Mouse (Mus musculus) granulocyte monocyte progenitor cell, adult 5-6 weeks (primary cell): ENCODE measurements around the gene Atp2b1. TPM values are rescaled to one million over a fixed set of nuclear protein-coding genes. Genes with fewer than 3 reads are reported as not detected.

ENCODE experiments used
- ATAC-seq: replicated peaks from 2 replicates; pipeline ENCODE4 v1.8.0; 2016; ENCODE audit warnings: mild to moderate bottlenecking, moderate TSS enrichment, inconsistent platforms; ENCODE audit not compliant: poor library complexity, severe bottlenecking
- total RNA-seq, 2 experiments: library from RNA; stranded (forward) in 1 of 2; stranded (reverse) in 1 of 2; fragments of 200-712, 200-1000 nt in 1 of 2; fragments of >200 nt in 1 of 2; fragmentation: Nextera tagmentation in 1 of 2; gene quantifications; 2 replicates each; pipeline ENCODE4 v1.2.3; 2014 to 2017

Atp2b1 gene
- total RNA-seq, 2 experiments from 2014 or later: 40.7 to 61.8 TPM

DNA sequence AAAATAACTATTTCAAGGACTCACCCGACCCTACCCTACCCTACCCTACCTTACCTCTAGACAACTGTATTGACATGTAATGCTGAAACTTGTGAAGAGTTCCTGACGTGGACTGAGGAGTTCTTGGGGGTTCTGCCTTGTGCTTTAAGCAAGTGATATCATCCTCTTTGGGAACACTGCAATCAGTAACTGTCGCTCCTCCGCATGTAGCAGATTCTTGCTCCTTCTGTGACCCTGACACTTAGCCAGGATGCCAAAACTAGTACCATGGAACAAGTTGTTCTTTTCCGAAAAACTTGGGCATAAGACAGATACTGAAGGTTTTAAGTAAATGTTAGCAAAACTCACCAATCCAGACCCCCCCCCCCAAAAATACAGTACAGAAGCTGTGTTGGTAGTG is 97.9 kb downstream of the Atp2b1 start:
- ATAC-seq: no peak

DNA sequence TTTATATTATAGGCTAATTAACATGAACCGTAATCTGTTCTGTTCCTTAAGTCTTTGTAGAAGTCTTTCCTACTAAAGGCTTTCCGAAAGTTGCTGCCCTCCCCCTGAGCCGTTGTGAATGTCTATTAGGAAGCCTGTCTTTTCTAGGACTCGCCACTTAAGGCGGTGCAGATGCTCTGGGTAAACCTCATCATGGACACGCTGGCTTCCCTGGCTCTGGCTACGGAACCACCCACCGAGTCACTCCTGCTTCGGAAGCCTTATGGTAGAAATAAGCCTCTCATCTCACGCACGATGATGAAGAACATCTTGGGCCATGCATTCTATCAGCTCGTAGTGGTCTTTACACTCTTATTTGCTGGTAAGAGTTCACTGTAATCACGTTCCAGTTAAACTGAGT is 100.5 kb downstream of the Atp2b1 start:
- no peak for ATAC-seq

DNA sequence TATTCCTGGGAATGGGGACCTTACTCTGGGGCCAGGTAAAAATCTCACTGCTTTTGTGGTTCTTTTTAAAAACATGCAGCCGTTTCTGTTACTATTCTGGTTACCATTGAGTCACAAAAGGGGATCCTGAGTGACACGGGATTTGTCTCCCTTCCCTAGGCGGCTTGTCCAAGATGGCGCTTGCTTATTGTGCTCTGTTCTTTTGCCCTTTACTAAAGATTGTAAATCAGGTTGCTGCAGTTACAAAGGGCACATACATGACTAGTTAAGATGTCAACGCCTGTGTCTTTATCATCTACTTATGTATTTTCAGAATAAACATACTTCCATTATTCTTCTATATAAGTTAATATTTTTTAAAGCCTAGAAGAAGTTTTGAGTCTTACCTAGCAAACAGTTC is 102.8 kb downstream of the Atp2b1 start:
- ATAC-seq: no peak

DNA sequence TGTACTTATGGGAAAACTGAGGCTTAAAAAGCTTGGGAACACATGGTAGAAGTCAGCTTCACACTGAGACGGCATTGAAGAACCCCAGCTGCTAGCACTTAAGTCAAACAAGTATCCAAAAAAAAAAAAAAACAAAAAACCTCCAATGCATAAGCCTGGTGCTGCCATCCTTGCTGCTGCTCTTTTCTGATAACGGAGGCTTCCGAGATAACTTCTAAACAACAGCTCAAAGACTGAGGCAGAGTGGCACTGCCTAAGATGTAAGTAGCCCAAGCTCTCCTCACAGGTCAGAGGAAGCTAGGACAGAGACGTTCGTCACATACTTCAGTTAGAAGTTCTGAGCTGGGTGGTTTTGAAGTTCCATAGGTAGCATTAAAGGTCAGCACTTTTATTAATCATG is 113.3 kb downstream of the Atp2b1 start:
- ATAC-seq: no peak

DNA sequence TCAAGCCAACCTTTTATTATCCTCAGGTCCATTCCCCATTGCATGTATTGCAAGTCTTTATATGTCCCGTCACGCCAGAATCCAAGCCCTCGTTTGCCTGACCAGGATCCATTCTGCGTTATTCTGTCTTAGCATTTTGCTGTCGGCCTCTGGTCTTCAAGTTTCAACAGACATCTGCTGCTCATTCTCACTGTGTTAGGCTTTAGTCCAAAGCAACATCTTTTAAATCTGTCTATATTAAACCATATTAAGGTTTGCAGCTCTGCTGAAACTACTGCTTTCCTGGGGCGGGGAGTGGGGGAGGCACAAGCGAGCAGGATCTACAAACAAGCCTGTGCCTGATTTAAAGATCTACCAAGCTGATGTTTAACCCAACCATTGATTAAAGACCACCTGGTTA is 115.6 kb downstream of the Atp2b1 start:
- ATAC-seq: no peak

DNA sequence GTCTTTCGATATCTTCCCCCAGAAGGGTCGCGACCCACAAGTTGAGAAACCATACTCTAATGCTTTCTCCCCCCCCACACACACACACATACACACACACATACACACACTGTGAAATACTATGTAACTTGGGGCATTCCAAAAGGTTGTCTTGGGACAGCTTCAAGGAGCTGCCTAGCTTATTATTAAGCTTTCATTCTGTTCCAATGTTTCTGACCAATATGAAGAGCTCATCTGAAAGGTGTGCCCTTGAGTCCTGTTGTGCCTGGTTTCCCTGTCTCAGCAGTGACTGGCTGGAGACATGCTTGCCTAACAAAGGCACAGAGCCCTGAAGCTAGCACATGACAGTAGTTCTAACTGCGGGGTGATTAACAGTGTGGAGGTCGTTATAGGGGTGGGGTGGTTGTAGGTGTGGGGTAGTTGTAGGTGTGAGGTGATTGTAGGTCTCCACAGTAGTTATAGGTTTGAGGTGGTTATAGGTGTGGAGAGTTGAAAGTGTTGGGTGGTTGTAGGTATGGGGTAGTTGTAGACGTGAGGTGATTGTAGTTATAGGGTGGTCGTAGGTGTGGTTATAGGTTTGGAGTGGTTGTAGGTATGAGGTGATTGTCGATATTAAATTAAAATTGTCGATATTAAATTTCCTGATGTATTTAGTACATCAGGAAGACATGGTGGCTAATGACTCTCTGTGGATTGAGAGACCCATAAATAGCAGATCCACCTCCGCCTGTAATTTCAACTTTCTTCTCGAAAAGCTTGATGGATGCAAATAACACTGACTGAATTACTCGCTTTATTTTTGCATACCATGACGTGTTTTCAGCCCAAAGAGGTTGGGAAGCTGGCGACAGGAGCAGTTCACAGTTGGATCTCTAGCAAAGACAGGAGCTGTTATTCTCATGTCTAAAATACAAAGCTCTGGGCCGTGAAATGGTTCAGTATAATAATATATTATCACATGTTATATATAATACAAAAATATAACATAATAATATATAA is 119.9 kb downstream of the Atp2b1 start:
- no peak for ATAC-seq

DNA sequence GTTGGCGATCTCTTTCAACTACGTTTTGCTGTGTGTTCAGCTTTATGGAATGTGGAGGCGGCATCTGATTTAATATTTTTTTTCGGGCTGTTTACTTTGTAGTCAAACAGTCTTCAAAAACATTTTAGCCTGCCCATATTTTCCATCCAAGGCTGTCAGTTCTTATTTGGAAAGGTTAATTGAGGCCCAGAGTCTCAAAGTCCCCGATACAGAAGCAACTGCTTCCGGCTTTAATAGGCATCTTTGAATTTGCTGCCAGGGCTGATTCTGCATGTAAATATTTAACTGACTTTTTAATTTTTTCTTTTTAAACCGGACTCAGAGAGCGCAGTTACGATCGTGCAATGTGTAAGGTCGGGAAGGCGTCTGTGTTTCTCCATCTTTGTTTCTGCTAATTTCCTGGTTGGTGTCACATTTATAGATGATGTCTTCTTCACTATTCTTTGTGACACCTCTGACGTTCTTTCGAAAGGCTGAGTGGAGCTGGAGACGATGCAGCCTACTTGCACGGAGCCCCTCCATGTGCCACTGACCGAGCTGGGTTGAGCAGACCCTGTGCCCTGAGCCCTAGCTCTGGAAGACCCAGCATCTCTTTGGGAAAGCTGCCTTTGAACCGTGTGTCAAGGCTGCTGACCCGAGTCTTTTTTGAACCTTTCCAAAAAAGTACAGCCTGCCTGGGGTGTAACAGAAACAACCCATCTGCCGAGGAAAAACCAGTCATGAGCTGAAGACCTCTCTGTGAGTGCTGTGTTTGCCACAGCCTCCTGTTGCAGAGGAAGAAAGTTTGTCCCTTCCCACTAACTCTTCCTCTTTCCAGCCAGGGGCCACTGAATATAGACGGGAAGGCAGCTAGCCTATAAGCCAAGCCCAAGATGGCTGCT is 123.2 kb downstream of the Atp2b1 start:
- no peak for ATAC-seq

DNA sequence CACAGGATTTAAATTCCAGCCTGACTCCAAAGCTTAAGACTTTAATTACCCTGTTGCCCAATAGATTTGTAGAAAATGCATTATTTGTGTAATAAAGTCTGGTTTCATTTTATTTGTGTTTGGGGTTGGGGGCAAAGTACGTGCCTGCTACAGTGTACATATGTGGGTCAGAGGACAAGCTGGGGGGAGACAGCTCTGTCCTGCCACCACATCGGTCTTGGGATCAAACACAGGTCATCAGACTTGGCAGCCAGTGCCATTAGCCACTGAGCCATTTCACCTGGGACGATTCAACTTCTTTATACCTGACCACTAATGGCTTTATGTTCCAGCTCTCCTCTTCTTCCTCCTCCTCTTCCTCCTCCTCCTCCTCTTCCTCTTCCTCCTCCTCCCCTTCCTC is 124.7 kb downstream of the Atp2b1 start:
- ATAC-seq: no peak

DNA sequence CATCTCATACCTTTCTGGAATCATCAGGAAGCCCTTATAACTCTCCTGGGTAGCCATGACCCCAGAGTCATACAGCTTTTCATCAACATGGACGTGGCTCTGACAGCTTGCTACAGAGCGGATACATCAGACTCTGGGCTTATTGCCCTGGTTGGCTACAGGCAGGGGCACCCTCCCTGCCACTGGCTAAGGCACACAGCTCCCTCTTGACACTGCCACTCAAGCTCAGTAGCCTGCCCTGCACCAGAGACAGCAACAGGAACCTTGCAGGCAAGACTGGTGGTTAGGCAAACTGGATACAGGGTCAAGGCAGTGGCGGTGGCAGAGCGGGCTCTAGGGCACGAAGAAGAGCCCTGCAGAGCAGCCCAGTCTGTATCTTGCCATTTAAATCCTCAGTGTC is 126.0 kb downstream of the Atp2b1 start:
- no peak for ATAC-seq

DNA sequence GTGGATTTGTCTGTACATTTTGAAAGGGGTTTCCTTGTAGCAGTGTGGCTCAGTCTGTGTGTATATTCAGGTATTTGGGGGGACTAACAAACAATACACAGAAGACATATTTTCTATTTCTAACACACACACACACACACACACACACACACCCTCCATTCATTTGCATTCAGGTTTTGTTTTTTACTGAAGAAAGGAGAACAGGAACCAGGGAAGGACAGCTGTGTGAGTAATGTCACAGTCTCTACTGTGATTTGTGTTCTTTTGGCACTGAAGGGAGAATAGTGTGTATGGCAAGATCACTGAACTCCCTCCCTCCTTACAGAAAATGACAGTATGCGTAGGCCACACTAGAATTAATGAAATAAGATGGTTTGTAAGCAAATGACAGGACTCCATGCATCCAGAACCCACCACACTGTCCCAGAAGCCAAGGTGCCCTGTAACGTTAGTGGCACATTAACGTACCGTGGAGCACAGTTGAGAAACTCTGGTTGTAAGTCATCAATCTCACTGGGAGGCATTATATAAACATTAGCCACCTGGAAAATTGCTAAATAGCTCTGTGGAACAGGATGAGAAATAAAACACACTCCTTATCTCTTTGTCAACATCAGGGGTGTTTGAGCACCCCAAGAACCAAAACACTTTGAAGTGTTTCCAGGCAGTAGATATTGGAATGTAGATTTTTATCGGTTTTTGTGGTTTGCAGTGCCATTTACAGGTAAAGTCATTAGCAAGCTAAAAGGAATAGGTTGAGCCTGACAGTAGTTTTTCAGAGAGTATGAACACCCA is 132.7 kb downstream of the Atp2b1 start:
- no peak for ATAC-seq

DNA sequence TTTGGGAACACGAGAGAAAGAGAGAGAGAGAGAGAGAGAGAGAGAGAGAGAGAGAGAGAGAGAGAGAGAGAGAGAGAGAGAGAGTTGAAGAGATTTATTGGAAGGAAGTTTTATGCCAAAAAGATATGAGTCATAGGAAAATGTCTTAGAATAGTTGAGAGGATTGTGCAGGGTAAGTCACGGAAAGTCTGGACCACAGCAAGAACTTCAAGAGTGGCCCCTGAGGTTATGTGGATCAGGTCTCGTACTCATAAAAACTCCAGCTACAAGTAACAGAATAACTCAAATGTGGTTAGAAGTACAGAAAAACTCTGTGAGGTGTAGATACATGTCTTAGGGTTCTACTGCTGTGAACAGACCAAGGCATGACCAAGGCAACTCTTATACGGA is 133.3 kb downstream of the Atp2b1 start:
- ATAC-seq: no peak

DNA sequence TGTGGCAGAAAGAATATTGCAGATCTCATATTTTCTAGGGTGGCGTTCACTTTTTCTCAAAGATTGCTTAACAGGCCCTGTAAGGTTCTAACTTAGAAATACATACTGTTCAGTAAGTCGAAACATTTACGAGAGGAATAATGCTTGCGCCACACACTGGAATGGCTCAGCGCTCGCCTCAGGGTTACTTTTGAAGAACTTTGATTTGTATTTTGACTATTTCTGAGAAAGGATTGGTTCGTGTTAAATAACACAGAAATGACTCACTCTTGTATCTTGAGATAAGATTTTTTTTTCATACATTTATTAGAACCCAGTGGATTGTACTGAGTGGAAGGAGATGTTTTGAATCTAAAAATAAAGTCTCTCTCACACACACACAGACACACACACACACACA is 135.9 kb downstream of the Atp2b1 start:
- no peak for ATAC-seq

DNA sequence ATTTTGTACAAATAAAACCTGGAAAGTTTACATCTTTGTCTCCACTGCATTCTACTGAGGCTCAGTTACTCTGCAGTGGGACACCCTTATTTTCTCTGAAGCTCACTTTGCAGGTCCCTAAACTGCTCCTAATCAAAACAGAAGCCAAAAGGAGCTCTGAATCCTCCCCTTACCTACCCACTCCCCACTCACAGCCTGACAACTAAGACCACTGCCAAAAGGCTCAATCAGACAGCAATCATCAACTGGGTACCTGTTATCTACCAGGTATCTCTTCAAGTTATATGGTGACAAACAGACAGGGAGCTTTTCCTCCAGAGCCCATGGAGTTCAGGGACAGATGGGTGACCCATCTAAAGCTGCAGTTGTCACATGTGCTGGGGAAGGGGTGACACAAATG is 138.9 kb downstream of the Atp2b1 start:
- no peak for ATAC-seq

DNA sequence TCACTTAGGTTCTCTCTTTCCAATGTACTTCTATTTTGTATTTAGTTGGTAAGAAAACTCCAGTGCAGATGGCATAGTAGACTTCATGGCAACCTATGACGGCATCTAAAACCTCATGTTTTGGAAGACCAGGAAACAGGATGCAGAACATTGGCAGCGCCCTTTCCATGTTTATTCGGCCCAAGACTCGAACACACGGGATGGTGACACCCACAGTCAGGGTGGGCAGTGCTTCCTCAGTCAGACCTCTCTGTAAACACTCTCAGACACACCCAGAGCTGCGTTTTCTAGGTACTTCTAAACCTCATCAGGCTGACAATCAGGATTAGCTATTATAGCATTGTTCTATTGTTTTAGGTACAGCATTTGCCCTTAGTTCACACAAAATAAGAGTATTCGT is 146.4 kb downstream of the Atp2b1 start:
- no peak for ATAC-seq

DNA sequence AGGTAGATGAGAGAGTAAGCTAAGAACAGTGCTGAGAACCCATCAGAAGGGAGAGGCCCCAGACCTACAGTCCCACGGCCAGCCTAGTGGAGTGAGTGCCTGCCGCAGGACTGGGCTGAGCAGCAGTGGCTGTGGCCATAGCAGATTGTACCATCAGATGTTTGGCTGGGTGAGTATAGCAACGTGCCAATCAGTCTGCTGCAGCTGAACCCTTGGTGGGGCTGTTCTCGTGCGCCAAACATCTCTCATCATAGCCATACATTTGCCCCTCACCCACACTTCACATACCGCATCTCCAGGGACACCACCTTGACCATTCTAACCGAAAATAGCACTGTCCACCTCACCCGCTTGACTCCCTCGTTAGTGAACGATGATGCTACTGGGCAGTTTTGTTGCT is 147.2 kb downstream of the Atp2b1 start:
- ATAC-seq: no peak

DNA sequence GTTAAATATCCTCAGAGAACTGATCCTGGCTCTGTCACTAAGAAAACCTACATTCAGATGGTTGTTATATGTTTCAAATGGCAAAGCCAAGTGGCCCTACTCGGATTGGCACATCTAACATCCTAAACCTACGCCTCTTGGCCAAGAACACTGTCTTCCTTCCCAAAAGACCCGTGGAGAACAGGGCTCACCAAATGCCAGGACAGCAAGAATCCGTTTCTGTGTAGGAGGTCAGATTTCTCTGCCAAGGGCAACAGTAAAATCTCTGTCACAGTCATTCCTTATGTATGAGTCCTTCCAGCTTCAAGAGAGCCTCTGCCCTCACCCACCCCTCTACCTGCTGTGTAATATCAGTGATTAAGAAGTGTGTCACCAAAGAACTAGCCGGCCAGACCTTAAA is 148.3 kb downstream of the Atp2b1 start:
- ATAC-seq: no peak
